Mouse (Mus musculus) CH12.LX (cell line): ENCODE results near the gene Sowahc. TPM values are rescaled to one million over a fixed set of nuclear protein-coding genes. Genes with fewer than 3 reads are reported as not detected.

Experiments
- DNase-seq: peaks from one replicate; pipeline ENCODE4 v3.0.0-alpha.2; 2013; ENCODE audit errors: extremely low read depth
- H3K27ac ChIP-seq: 2 replicates; pipeline ENCODE4 v1.5.1; 2012; ENCODE audit warnings: low read depth, mild to moderate bottlenecking, control low read depth, moderate library complexity; ENCODE audit not compliant: insufficient read depth
- H3K27me3 ChIP-seq: replicated peaks from 2 replicates; pipeline ENCODE3; 2012; ENCODE audit warnings: inconsistent platforms
- H3K36me3 ChIP-seq, 2 experiments: replicated peaks in 1 of 2; 2 replicates each; pipeline versions ENCODE3 to v1.6.1; 2012; ENCODE audit warnings: inconsistent platforms in 1 of 2, low read length in 1 of 2, mild to moderate bottlenecking in 1 of 2, mixed read lengths in 1 of 2, moderate library complexity in 1 of 2; ENCODE audit not compliant: control insufficient read depth in 1 of 2, insufficient read depth in 1 of 2
- H3K4me1 ChIP-seq, 2 experiments: 2 replicates each; pipeline ENCODE4 v1.6.1; 2012; ENCODE audit warnings: inconsistent platforms in 1 of 2, moderate library complexity in 1 of 2; ENCODE audit not compliant: insufficient read depth in 2 of 2, control insufficient read depth in 1 of 2
- H3K4me2 ChIP-seq: 2 replicates; pipeline ENCODE4 v1.6.1; 2012; ENCODE audit warnings: low read depth, mild to moderate bottlenecking, control low read depth; ENCODE audit not compliant: poor library complexity, insufficient read depth, severe bottlenecking
- H3K4me3 ChIP-seq, 3 experiments: fragments of 150-350 bp in 1 of 3; sonication (generic) in 1 of 3; replicated peaks in 1 of 3; 2 replicates each; pipeline versions ENCODE3 to v1.5.1; 2011 to 2012; ENCODE audit warnings: low read depth in 2 of 3, low read length in 2 of 3, mild to moderate bottlenecking in 2 of 3, moderate library complexity in 2 of 3, control low read depth in 1 of 3, improper control_type of control experiment in 1 of 3, inconsistent platforms in 1 of 3, mixed read lengths in 1 of 3; ENCODE audit not compliant: poor library complexity in 1 of 3
- H3K79me2 ChIP-seq: replicated peaks from 2 replicates; pipeline ENCODE4 v1.6.1; 2012; ENCODE audit warnings: mild to moderate bottlenecking, moderate library complexity; ENCODE audit not compliant: control insufficient read depth, poor library complexity, insufficient read depth, severe bottlenecking; ENCODE audit errors: extremely low read depth
- H3K9ac ChIP-seq: 2 replicates; pipeline ENCODE4 v1.6.1; 2012; ENCODE audit warnings: low read depth, mild to moderate bottlenecking, control low read depth, moderate library complexity; ENCODE audit not compliant: insufficient read depth
- H3K9me3 ChIP-seq: replicated peaks from 2 replicates; pipeline ENCODE3; 2012; ENCODE audit warnings: low read length, inconsistent platforms, mixed read lengths
- BHLHE40 ChIP-seq: IDR thresholded peaks from 2 replicates; pipeline ENCODE4 v1.6.1; 2011; ENCODE audit warnings: mild to moderate bottlenecking, low read depth, low read length, improper control_type of control experiment
- ELF1 ChIP-seq: IDR thresholded peaks from 2 replicates; pipeline ENCODE4 v1.6.1; 2014; ENCODE audit warnings: low read depth, mild to moderate bottlenecking, inconsistent platforms, low read length, improper control_type of control experiment
- EP300 ChIP-seq: IDR thresholded peaks from 2 replicates; pipeline ENCODE4 v1.6.1; 2011; ENCODE audit warnings: low read length, improper control_type of control experiment
- ETS1 ChIP-seq: conservative IDR thresholded peaks from 2 replicates; pipeline ENCODE4 v1.6.1; 2012; ENCODE audit warnings: low read depth, mild to moderate bottlenecking, inconsistent platforms, low read length, improper control_type of control experiment, moderate library complexity
- HCFC1 ChIP-seq: IDR thresholded peaks from 2 replicates; pipeline ENCODE4 v1.6.1; 2012; ENCODE audit warnings: low read depth, mild to moderate bottlenecking, inconsistent platforms, low read length, improper control_type of control experiment
- IRF4 ChIP-seq: IDR thresholded peaks from 2 replicates; pipeline ENCODE4 v1.6.1; 2014; ENCODE audit warnings: low read depth, mild to moderate bottlenecking, inconsistent platforms, low read length, improper control_type of control experiment
- JUND ChIP-seq: conservative IDR thresholded peaks from 2 replicates; pipeline ENCODE4 v1.6.1; 2011; ENCODE audit warnings: low read depth, low read length, improper control_type of control experiment
- MAZ ChIP-seq: IDR thresholded peaks from 2 replicates; pipeline ENCODE4 v1.6.1; 2012; ENCODE audit warnings: low read depth, mild to moderate bottlenecking, inconsistent platforms, low read length, improper control_type of control experiment, moderate library complexity
- MEF2A ChIP-seq: IDR thresholded peaks from 2 replicates; pipeline ENCODE4 v1.6.1; 2014; ENCODE audit warnings: low read depth, mild to moderate bottlenecking, inconsistent platforms, low read length, improper control_type of control experiment, borderline replicate concordance
- MXI1 ChIP-seq: IDR thresholded peaks from 2 replicates; pipeline ENCODE4 v1.6.1; 2011; ENCODE audit warnings: mild to moderate bottlenecking, low read depth, low read length, improper control_type of control experiment
- MYC ChIP-seq: IDR thresholded peaks from 2 replicates; pipeline ENCODE4 v1.6.1; 2011; ENCODE audit warnings: low read depth, mild to moderate bottlenecking, improper control_type of control experiment, low read length
- NELFE ChIP-seq: IDR thresholded peaks from 2 replicates; pipeline ENCODE4 v1.6.1; 2011; ENCODE audit warnings: low read depth, low read length, improper control_type of control experiment
- NRF1 ChIP-seq: IDR thresholded peaks from 2 replicates; pipeline ENCODE4 v1.6.1; 2014; ENCODE audit warnings: low read depth, mild to moderate bottlenecking, inconsistent platforms, low read length, improper control_type of control experiment, moderate library complexity
- SIN3A ChIP-seq: IDR thresholded peaks from 2 replicates; pipeline ENCODE4 v1.6.1; 2012; ENCODE audit warnings: low read length, improper control_type of control experiment, inconsistent platforms
- TBP ChIP-seq: conservative IDR thresholded peaks from 2 replicates; pipeline ENCODE4 v1.6.1; 2011; ENCODE audit warnings: low read depth, low read length, improper control_type of control experiment
- TCF12 ChIP-seq: IDR thresholded peaks from 2 replicates; pipeline ENCODE4 v1.6.1; 2014; ENCODE audit warnings: low read depth, mild to moderate bottlenecking, inconsistent platforms, low read length, improper control_type of control experiment
- USF1 ChIP-seq: IDR thresholded peaks from 2 replicates; pipeline ENCODE4 v1.6.1; 2014; ENCODE audit warnings: low read depth, mild to moderate bottlenecking, inconsistent platforms, low read length, improper control_type of control experiment
- ZMIZ1 ChIP-seq: IDR thresholded peaks from 2 replicates; pipeline ENCODE4 v1.6.1; 2012; ENCODE audit warnings: low read depth, mild to moderate bottlenecking, inconsistent platforms, low read length, improper control_type of control experiment
- dilution Hi-C: fragments of 300-500 bp; cut with MboI; formaldehyde crosslinking; loops from 2 replicates; pipeline ENCODE4 v1.14.3; 2020; ENCODE audit warnings: low sequenced_read_pairs; ENCODE audit not compliant: extremely low pct_unique_long_range_greater_than_20kb, extremely low pct_ligation_motif_present
- in situ Hi-C: fragments of 300-500 bp; cut with MboI; formaldehyde crosslinking; loops from 3 replicates; pipeline ENCODE4 v1.14.3; 2019; ENCODE audit warnings: low sequenced_read_pairs, low pct_ligation_motif_present, low pct_unique_long_range_greater_than_20kb, mixed read lengths
- polyA plus RNA-seq: library from polyadenylated mRNA; unstranded; fragments of >175 nt; gene quantifications from 2 replicates; pipeline ENCODE4 v1.2.1, GENCODE M21; 2012; ENCODE audit warnings: low read depth; ENCODE audit not compliant: insufficient read length
- total RNA-seq, 2 experiments: library from RNA; depleted of rRNA; stranded (reverse); fragments of 300-350 nt in 1 of 2; fragments of >200 nt in 1 of 2; gene quantifications; 2 replicates each; pipeline ENCODE4 v1.2.3; 2012 to 2014

The Sowahc gene
- total and polyA plus RNA-seq, 3 experiments: 19.9 to 50.0 (median 25.9) TPM

GRCm38 (mm10) chr10:59237757-59238156 is 16.0 kb downstream of the Sowahc start:
- no peaks in the 10 kb centered on the region for H3K36me3 ChIP-seq
- H3K9me3 ChIP-seq: peaks cover 17% of the 10 kb centered on the region
- H3K4me1 ChIP-seq: peaks cover 24 to 66% of the 10 kb centered on the region in 2 experiments
- H3K4me3 ChIP-seq: no peak overlapping the region
- peak; percentile 93 for TF ChIP-seq ETS1
- peak; percentile 67 for TF ChIP-seq SIN3A
- peak; percentile 63; the same call in 1 of the 2 replicates for TF ChIP-seq MEF2A
- TF ChIP-seq MYC: peak; percentile 54; the same call in 1 of the 2 replicates
- TF ChIP-seq HCFC1: no peak
- TF ChIP-seq BHLHE40: peak; percentile 69
- TF ChIP-seq TCF12: peak; percentile 87
- peak; percentile 65 for TF ChIP-seq USF1
- peak; percentile 51 for TF ChIP-seq EP300
- no peak for TF ChIP-seq NRF1
- TF ChIP-seq TBP: no peak
- no peak for TF ChIP-seq NELFE
- TF ChIP-seq ZMIZ1: no peak
- peak; percentile 75 for TF ChIP-seq IRF4
- no peak for TF ChIP-seq MAZ
- TF ChIP-seq MXI1: 0 out of 2 replicates have a peak, but pooled peaks have one; percentile 35
- TF ChIP-seq ELF1: no peak
- H3K4me2 ChIP-seq: peak overlapping the region; percentile 19
- peak overlapping the region; percentile 47; the same call in 1 of the 2 replicates for H3K27ac ChIP-seq
- peak overlapping the region; percentile 9; the same call in 1 of the 2 replicates for H3K9ac ChIP-seq
- dilution Hi-C loops: no loop called here
- in situ Hi-C loops: no loop called here
- H3K27me3 ChIP-seq: no peaks in the 10 kb centered on the region
- H3K79me2 ChIP-seq: no peaks in the 10 kb centered on the region
- peak; percentile 31 for DNase-seq

- H3K27me3 ChIP-seq: no peaks in the 10 kb centered on the region
- no peak overlapping the region for H3K9ac ChIP-seq
- no peak for TF ChIP-seq JUND
- H3K9me3 ChIP-seq: peaks cover 22% of the 10 kb centered on the region
- in situ Hi-C loops (no loop called here), dilution Hi-C loops (no loop called here)
- H3K4me1 ChIP-seq: peaks cover 9 to 41% of the 10 kb centered on the region in 2 experiments
- DNase-seq: no peak
- no peaks in the 10 kb centered on the region for H3K36me3 ChIP-seq
- H3K27ac ChIP-seq: no peak overlapping the region
- H3K4me3 ChIP-seq: no peak overlapping the region
- H3K79me2 ChIP-seq: no peaks in the 10 kb centered on the region
- H3K4me2 ChIP-seq: no peak overlapping the region
Observed at GRCm38 (mm10) chr10:59241141-59241541, 19.4 kb downstream of the Sowahc start.
